ENCODE assay signal across 18 mouse cellular contexts in the genomic region with DNA sequence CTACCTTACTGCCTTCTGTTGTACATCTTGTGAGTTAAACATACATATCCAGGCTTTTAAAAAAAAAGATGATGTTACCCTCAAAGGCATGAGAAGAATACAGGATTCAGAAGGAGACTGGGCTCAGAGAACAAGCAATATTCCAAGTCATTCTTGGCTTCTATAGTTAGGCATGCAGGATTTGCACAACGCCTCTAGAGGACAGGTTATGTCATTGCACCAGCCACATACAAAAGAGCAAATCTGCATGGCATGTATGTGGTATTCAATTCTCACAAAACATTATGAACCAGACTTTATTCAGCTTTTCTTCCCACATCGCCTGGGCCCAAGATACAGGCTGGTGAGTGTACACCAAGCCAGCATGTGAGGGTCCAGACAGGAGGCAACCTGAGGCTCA.
DNase-seq lines count a peak whose midpoint lies in the region; ATAC-seq and TF ChIP-seq lines count a peak whose summit lies in the region.
"Had no signal": no experiment of that assay in that cellular context is flagged by ENCODE, and none has a peak within 500 bp of the region (broad histone marks: within the 10 kb centered on the region; RNA-seq: fewer than 3 reads in every experiment).

No protein-coding gene starts in this region.

- TF ChIP-seq CTCF in heart, postnatal 0 days (IDR thresholded peaks at IDR 0.05; ENCODE audit: low read depth), result peak; percentile 22
- TF ChIP-seq CTCF in lung, embryonic 14.5 days (IDR thresholded peaks at IDR 0.05; ENCODE audit: low read depth), result peak; percentile 52
- TF ChIP-seq CTCF in MEL (IDR thresholded peaks at IDR 0.05 in 2 of 3, conservative IDR thresholded peaks at IDR 0.05 in 1 of 3; ENCODE audit: control insufficient read depth in 1 of 3, insufficient read depth in 1 of 3, low read depth in 2 of 3, low read length in 3 of 3, poor library complexity in 1 of 3, severe bottlenecking in 1 of 3), result peak; percentile 12 to 69 (median 45); a peak in 4 of 6 replicates

- H3K4me2 ChIP-seq in heart, postnatal 0 days (ENCODE audit: low read depth, low read length), result no peak overlapping the region
- H3K4me2 ChIP-seq in lung, embryonic 14.5 days, result no peak overlapping the region
- H3K4me2 ChIP-seq: heart, embryonic 11.5 days; hindbrain, embryonic 15.5 days; limb, embryonic 13.5 days; neural tube, embryonic 15.5 days had no signal

- H3K4me1 ChIP-seq in heart, postnatal 0 days (ENCODE audit: control insufficient read depth, insufficient read depth), result no peaks in the 10 kb centered on the region
- no peaks in the 10 kb centered on the region for H3K4me1 ChIP-seq in lung, embryonic 14.5 days (ENCODE audit: insufficient read depth)
- no peaks in the 10 kb centered on the region for H3K4me1 ChIP-seq in MEL (ENCODE audit: control insufficient read depth in 1 of 2, insufficient read depth in 2 of 2, low read length in 2 of 2)
- H3K4me1 ChIP-seq: hindbrain, embryonic 15.5 days; limb, embryonic 13.5 days; neural tube, embryonic 15.5 days had no signal

- DNase-seq in heart, postnatal 0 days (ENCODE audit: low spot score), result no peak
- DNase-seq in heart, postnatal 36 days, result no peak
- no peak for DNase-seq in lung, embryonic 14.5 days
- no peak for DNase-seq in lung, postnatal 14 days
- no peak for DNase-seq in MEL (ENCODE audit: low read depth, low spot score)
- no peak for DNase-seq in urinary bladder, postnatal 14 days (ENCODE audit: low spot score)
- DNase-seq: cerebellum, adult 18-20 months; gastrocnemius, postnatal 10 days; lung, postnatal 36 days; right cerebral cortex, postnatal 25 days; thymus, postnatal 14 days had no signal

- no peak overlapping the region for H3K9ac ChIP-seq in heart, postnatal 0 days (replicated peaks; ENCODE audit: low read depth, low read length)
- H3K9ac ChIP-seq in lung, embryonic 14.5 days, result no peak overlapping the region
- H3K9ac ChIP-seq in MEL (ENCODE audit: control insufficient read depth, low read depth, low read length, poor library complexity, severe bottlenecking), result no peak overlapping the region
- H3K9ac ChIP-seq: hindbrain, embryonic 15.5 days; limb, embryonic 13.5 days; neural tube, embryonic 15.5 days had no signal

- no peak overlapping the region for H3K27ac ChIP-seq in heart, postnatal 0 days (ENCODE audit: low read depth)
- no peak overlapping the region for H3K27ac ChIP-seq in lung, embryonic 14.5 days (ENCODE audit: low read depth)
- H3K27ac ChIP-seq in MEL (ENCODE audit: control insufficient read depth, low read depth, low read length), result no peak overlapping the region
- H3K27ac ChIP-seq: hindbrain, embryonic 15.5 days; limb, embryonic 13.5 days; neural tube, embryonic 15.5 days had no signal

- 22% methylated on average over 2 of the region's 2 CpGs for WGBS in heart, postnatal 0 days
- whole genome bisulfite sequencing in lung, embryonic 14.5 days, result 23% methylated on average over 2 of the region's 2 CpGs

- no peak for TF ChIP-seq POLR2A in MEL (IDR thresholded peaks at IDR 0.05; ENCODE audit: control insufficient read depth in 1 of 2, insufficient read depth in 1 of 2, low read depth in 1 of 2, low read length in 2 of 2, poor library complexity in 1 of 2)

- intact Hi-C loops in heart, postnatal 36 days (cut with DNase I), result no loop called here

- H3K9me3 ChIP-seq in heart, postnatal 0 days (replicated peaks; ENCODE audit: control insufficient read depth, low read length), result no peaks in the 10 kb centered on the region
- H3K9me3 ChIP-seq in lung, embryonic 14.5 days (ENCODE audit: low read depth, low read length), result no peaks in the 10 kb centered on the region
- H3K9me3 ChIP-seq in MEL (replicated peaks; ENCODE audit: insufficient read depth, low read length), result no peaks in the 10 kb centered on the region
- H3K9me3 ChIP-seq: hindbrain, embryonic 15.5 days; limb, embryonic 13.5 days; neural tube, embryonic 15.5 days had no signal

- ATAC-seq in heart, postnatal 0 days (ENCODE audit: insufficient read depth, low read depth), result no peak
- ATAC-seq in lung, embryonic 14.5 days (ENCODE audit: insufficient read depth), result no peak
- ATAC-seq in megakaryocyte progenitor cell, adult 5-6 weeks (replicated peaks; ENCODE audit: poor library complexity), result 0 out of 2 replicates have a peak, but pooled peaks have one; percentile 46
- ATAC-seq: activated CD4-positive, CD25-positive, alpha-beta regulatory T cell, adult 4 months; CD4-positive, CD25-positive, alpha-beta regulatory T cell, adult 4 months had no signal

- TF ChIP-seq RAD21 in MEL (IDR thresholded peaks at IDR 0.05; ENCODE audit: low read depth, low read length), result no peak

- no peak for TF ChIP-seq EP300 in heart, postnatal 0 days (IDR thresholded peaks at IDR 0.05; ENCODE audit: low read depth)
- no peak for TF ChIP-seq EP300 in MEL (IDR thresholded peaks at IDR 0.05; ENCODE audit: low read depth in 1 of 2, low read length in 2 of 2)

- no peaks in the 10 kb centered on the region for H3K79me2 ChIP-seq in MEL (ENCODE audit: control insufficient read depth, insufficient read depth, low read length, poor library complexity)

- H3K4me3 ChIP-seq in heart, postnatal 0 days (ENCODE audit: low read depth, low read length), result no peak overlapping the region
- H3K4me3 ChIP-seq in lung, embryonic 14.5 days (ENCODE audit: low read depth, low read length), result no peak overlapping the region
- no peak overlapping the region for H3K4me3 ChIP-seq in MEL (ENCODE audit: control insufficient read depth in 1 of 2, insufficient read depth in 1 of 2, low read depth in 2 of 2, low read length in 2 of 2)
- H3K4me3 ChIP-seq: hindbrain, embryonic 15.5 days; limb, embryonic 13.5 days; neural tube, embryonic 15.5 days had no signal

- no peaks in the 10 kb centered on the region for H3K36me3 ChIP-seq in heart, postnatal 0 days (replicated peaks; ENCODE audit: control insufficient read depth, insufficient read depth, low read length)
- H3K36me3 ChIP-seq in lung, embryonic 14.5 days (ENCODE audit: insufficient read depth), result no peaks in the 10 kb centered on the region
- no peaks in the 10 kb centered on the region for H3K36me3 ChIP-seq in MEL (ENCODE audit: control insufficient read depth in 1 of 2, insufficient read depth in 2 of 2, low read length in 2 of 2)
- H3K36me3 ChIP-seq: limb, embryonic 13.5 days had no signal

- no peaks in the 10 kb centered on the region for H3K27me3 ChIP-seq in heart, postnatal 0 days (ENCODE audit: control insufficient read depth, insufficient read depth, low read length)
- H3K27me3 ChIP-seq in lung, embryonic 14.5 days (ENCODE audit: insufficient read depth, low read length), result no peaks in the 10 kb centered on the region
- H3K27me3 ChIP-seq in MEL (ENCODE audit: control insufficient read depth in 1 of 2, insufficient read depth in 2 of 2, low read length in 2 of 2), result no peaks in the 10 kb centered on the region
- H3K27me3 ChIP-seq: hindbrain, embryonic 15.5 days; limb, embryonic 13.5 days; neural tube, embryonic 15.5 days had no signal

TF ChIP-seq in MEL, 35 proteins besides CTCF, POLR2A, EP300 and RAD21:
- TF ChIP-seq RCOR1 (IDR thresholded peaks at IDR 0.05; ENCODE audit: low read depth, low read length) (no peak), MAZ (IDR thresholded peaks at IDR 0.05; ENCODE audit: low read depth, low read length) (no peak), MAX (IDR thresholded peaks at IDR 0.05; ENCODE audit: low read length) (no peak), MXI1 (IDR thresholded peaks at IDR 0.05; ENCODE audit: low read depth, low read length) (no peak), UBTF (IDR thresholded peaks at IDR 0.05; ENCODE audit: borderline replicate concordance, insufficient read depth, low read depth, low read length) (no peak), ZNF384 (IDR thresholded peaks at IDR 0.05; ENCODE audit: low read depth, low read length) (no peak), SMC3 (IDR thresholded peaks at IDR 0.05; ENCODE audit: low read depth, low read length) (no peak)
